Mouse (Mus musculus) cortical plate, adult 2 months (tissue): ENCODE measurements at regions not wholly inside any gene's neighbourhood (a gene's known extent, or its start where the extent isn't known, plus 50 kb on each side); places are given as distances from the start of the nearest gene placed in this dataset.

Experiments
- CTCF ChIP-seq: fragments of 200-500 bp; IDR thresholded peaks from 2 replicates; pipeline ENCODE4 v1.5.1; 2011; ENCODE audit warnings: mild to moderate bottlenecking, control low read depth, low read length; ENCODE audit not compliant: insufficient read depth; ENCODE audit errors: extremely low read depth
- POLR2A ChIP-seq: fragments of 200-500 bp; IDR thresholded peaks from 2 replicates; pipeline ENCODE4 v1.6.1; 2011; ENCODE audit warnings: mild to moderate bottlenecking, low read length, control low read depth; ENCODE audit not compliant: insufficient read depth; ENCODE audit errors: extremely low read depth

DNA sequence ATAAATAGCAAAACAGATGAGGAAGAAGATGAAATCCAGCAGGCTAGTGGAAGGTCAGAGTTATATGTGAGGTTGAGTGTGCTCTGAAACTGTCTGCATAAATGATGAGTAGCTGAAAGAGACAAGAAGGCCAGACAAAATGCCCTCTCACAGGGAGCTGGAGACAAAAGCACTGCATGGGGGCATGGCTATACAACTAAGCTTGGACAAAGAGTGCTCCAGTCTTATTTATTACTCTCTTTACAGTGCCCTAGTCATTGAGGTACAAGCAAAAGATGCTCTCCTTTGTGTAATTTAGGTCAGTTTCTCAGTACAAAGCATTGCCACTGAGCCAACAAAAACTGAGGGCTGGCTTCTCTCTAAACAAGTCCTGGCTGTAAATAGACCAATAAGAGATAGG lies 124.3 kb upstream of the Fmr1 start:
- TF ChIP-seq POLR2A (no peak), CTCF (no peak)
